Mouse (Mus musculus) adrenal gland, adult 8-10 months (tissue): ENCODE measurements at regions not wholly inside any gene's neighbourhood (a gene's known extent, or its start where the extent isn't known, plus 50 kb on each side); places are given as distances from the start of the nearest gene placed in this dataset.

ENCODE experiments used
- DNase-seq: peaks from one replicate; pipeline ENCODE4 v3.0.0; 2022

DNA sequence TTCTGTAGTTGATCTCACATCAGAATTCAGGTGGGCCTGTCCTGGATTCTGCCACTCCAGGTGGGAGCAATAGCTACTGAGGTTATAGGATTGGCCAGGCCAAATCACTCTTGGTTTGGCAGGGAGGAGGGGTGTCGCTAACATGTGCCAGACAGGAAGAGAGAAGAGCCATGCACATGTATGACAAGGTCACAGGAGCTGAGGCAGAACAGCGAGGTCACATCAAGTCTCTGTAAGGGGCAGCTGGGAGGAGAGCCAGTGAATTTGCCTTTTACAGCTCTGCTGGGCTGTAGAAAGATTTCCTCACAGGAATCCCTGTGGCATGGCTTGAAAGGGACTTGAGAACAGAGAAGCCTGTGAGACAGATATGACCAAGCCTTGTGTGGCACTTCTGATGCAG lies 96.3 kb upstream of the Prok2 start:
- peak; percentile 35 for DNase-seq

DNA sequence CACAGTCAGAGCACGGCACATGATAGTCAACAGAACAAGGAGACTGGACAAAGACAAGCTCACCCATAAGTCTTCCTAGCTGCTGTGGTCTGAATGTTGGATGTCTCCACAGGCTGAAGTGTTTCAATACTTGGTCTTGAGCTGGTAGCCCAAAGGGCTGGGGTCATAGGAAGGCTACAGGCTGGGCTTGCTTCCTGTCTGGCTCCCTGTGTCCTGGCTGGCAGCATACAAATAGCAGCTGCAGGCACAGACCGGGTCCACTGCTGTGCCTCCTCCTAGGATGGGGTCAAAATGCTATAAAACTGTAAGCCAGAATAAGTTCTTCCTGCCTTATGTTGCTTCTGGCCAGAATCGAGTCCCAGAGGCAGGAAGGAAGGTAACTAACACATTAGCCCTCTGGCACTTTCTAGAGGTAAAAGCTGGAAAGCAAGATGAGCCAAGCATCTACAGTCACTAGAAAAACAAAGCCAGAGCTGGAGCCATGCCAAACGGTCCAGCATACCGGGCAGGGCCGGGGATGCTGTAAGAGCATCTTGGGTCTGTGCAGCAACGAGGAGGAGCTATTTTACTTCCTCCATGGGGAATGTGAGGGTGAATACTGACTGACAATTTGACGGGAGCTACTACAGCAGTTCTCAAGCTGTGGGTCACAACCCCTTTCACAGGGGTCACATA lies 93.2 kb upstream of the Prok2 start:
- no peak for DNase-seq

DNA sequence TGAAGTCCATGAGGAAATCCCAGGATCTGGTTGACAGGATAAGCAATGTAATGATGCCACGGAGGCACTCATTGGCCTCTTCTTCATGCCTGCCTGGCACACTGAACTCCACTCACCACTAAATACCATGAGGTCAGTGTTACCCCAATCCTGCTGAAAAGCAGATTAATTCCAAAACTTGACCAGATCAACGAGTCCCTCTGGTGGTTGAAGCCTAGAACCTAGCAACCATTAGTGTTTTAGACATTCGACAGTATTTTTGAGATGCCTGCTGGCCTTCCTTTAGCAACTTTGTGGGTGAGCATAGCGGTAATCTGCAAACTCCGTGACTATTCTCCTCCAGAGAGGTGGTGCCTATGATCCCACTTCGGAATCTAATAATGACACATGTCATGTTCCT lies 92.3 kb upstream of the Prok2 start:
- no peak for DNase-seq

DNA sequence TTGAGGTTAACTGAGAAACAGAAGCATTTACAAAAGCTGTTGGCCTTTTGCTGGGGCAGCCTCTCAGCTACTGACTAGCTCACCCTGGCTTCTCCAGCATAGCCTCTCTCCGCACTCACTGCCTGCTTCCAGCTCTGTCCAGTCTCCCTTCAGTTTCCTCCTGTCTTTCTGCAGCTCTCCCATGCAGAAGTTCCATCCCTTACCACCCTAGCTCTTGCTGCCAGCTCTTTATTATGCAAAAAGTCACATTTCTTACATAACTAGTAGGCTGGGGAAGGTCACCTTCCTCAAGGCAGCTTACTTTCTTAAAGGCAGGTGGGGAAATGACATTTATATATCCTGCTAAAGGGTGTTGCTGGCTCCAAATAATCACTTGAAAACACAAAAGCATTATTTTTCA lies 91.1 kb upstream of the Prok2 start:
- no peak for DNase-seq

DNA sequence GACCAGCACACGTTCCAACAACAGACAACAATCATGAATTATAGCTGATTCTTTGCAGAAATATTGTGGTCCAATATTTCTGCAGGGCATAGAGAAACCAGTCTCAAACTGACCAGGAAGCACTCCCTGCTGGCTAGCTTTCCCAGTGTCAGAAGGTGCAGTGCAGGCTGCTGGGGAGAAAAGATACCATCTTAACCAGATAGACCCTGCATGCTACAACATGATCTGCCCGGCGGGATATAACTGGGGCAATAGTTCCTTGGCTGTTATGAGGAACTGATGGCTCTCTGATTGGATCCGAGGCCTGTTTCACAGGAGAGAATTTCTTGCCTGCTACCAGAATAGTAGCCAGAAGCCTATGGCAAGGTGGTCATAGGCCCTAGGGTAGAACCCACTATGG lies 86.9 kb upstream of the Prok2 start:
- DNase-seq: no peak

DNA sequence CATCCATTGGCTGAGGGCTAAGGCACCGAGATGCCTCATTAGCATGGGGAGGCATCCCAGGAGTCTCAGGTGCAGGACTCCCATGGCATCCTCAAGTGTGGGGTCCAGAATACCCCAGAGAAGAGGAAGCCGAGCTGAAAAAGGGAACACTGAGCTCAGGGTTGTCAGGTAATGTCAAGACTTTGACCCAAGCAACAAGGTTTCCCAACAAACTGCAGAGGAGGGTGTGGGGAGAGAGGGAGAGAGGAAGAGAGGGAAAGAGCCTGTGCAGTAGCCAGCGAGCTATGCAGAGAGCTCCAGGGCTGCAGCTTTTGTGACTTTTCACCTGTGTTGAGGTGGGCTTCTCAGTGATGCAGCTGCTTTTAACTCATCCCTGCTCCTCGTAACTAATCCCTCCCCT lies 85.7 kb upstream of the Prok2 start:
- no peak for DNase-seq

DNA sequence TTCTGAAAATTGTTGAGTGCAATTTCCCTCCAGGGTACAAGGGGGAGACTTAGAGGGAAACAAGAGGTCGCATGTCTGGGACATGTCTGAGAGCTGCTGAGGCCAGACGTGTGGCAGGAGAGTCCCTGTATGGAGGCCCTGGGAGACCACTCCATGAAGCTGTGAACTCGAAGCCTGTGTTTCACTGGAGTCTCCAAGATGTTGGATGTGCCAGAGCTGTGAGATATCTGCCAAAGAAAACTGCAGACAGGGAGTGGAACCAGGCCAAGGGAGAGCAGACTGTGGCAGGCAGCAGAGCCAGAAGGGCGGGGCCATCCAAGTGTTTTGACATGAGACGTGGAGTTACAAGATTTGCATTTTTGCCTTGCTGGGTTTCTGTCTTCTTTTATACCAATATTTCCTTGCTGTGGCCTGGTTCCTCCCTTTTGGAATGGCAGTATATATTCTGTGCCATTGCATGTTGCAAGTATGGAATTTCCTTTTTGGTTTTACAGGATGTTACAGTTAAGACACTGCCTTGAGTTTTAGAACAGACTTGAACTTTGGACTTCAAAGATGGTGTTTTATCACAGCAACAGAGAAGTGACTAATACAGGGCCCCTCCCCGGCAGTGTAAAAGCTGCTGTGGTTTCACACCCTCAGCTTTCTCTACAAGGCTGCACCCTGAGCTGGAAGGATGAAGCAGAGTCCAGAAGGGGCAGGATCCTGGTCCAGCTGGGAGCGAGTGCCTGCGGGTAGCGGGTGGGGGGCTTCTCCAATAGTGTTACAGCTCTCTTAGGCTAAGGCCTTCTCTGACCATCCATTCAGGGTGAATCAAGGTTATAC lies 85.0 kb upstream of the Prok2 start:
- DNase-seq: peak; percentile 48

DNA sequence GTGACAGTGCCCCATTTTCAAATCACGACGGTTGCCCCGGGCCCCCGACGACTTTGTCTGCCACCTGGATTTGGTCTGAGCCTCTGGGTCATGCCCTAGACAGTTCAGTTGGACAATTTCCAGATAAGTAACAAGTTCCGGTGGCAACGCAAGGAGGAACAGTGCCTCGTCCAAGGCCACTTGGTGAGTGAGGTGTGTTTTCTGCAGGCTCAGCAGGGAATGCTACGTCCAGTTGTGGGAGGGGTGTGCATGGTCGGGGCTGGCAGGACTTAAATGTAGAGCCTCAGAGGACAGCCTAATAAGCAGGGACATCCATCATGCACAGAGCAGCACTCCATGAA lies 78.7 kb upstream of the Prok2 start:
- DNase-seq: no peak

DNA sequence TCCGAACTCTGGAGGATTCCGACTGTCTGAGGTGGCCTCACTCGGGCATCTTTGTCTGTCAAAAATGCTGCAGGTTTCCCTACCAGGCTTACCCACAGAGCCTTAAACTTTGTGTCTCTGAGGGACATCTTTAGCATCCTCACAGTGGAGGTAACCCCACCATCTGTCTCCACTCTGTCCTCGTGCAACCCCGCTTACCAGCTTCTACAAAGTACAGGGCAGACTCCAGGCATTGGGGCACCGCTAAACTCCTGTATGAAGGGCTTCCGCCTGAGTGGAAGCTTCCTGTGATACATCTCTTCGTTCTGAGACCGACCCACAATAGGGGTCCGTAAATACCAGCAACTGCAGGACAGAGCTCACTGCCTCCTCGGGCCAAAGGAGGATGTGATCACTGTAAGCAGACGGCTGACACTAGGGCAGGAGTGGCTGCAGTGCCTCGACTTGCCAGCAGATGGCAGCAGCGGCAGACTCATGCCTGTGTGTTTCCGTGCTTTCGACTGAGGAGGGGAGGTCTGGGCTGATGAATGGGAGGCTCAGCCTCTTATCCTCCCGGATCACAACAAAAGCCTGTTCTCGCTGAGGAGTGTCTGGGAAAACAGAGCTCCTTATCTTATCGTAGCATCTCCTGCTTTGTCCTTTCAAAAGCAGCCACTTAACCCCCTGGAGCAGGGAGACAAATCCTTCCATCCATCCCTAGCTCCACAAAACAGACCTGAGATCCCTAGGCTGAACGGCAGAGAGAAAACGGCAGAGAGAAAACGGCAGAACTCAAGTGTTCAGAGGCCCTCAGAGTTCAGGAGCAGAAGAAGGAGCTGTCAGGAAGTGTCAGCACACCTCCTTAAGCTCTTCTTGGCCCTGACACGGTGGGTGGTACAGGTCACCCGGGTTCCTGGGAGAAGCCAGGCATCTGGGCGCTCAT lies 78.1 kb upstream of the Prok2 start:
- peak; percentile 74 for DNase-seq

DNA sequence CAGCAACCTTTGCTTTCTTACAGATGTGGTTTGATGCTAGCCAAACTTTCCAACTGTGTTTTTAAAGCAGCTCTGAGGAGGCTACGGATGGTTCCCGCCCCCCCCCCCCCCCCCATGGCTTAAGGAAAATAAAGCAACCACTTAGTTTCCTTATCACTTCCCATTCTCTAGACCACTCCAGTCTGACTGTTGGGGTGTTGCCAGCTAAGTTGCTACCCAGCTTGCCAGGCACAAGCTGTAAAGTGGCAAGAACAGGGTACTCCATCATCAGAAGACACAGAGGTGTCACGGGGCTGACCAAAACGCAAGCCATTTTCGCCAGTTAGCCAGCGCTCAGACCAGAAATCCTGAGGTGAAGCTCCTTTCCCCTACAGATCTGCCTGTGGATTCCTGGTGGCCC lies 74.7 kb upstream of the Prok2 start:
- DNase-seq: no peak

DNA sequence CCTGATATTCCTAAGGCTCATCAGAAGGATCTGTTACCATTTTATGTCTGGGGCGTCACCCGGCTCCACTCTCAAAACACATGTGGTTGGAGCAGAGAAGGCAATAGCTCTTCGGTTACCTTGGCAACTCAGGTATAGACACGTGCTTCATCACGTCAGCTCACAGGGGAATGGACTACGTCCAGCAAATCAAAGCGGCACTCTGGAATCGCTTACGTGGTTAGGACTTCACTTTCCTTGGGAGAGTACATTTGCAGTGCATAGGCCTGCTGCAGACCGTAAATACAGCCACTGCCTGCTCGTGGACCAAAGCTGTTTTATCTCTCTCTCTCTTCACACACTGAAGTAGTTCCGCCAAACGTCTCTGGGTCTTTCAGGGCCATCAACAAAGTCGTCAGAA lies 74.1 kb upstream of the Prok2 start:
- DNase-seq: no peak

DNA sequence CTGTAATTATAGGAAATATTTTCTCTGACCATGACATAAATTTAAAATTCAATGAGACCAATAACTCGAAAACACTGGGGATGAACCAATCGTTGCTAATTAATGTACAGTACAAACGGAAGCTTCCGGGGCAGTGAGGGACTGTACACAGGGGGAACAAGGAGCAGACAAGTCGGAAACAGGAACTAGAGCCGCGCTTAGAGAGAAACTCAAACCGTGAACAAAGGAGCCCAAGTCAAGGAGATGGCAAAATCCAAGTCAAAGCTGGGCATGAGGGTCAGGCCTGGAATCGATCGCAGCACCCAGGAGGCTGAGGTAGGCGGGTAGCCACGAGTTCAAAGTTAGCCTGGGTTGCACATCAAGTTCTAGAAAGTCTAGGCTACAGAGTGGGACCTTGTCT lies 70.2 kb upstream of the Prok2 start:
- DNase-seq: no peak

DNA sequence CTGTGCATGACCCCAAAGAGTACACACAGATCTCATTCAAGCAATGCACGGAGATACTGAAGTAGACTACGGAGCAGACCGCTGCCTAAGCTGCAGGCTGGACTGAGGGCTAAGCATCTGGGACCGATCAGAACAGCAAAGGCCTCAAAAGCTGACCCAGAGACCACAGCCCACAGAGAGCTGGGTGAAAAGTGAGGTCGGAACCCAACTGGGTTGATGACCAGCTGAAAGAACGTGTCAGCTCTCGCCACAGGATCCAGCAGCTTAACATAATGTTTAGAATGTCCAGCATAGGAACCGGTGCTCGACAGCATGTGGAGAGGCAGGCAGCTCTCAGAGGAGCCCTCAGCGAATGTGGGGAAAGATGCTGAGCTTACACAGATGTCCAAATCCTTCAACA lies 67.4 kb upstream of the Prok2 start:
- no peak for DNase-seq

DNA sequence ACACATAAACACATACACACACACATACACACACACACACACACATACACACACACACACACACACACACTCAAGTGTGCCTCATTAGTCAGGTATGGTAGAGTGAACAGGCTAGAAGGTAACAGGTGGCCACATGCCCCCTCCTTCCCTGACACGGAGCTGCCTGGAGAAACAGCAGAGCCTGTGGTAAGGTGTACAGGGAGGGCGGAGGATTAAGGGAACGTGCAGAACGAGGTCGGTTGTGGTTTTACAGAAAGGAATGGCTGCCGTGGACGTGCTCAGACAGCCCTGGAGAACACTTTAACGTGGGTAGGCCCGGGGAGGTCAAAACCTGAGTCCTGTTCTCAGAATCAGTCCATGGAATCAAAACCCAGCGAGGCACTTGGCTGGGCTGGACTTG lies 66.2 kb upstream of the Prok2 start:
- DNase-seq: no peak

DNA sequence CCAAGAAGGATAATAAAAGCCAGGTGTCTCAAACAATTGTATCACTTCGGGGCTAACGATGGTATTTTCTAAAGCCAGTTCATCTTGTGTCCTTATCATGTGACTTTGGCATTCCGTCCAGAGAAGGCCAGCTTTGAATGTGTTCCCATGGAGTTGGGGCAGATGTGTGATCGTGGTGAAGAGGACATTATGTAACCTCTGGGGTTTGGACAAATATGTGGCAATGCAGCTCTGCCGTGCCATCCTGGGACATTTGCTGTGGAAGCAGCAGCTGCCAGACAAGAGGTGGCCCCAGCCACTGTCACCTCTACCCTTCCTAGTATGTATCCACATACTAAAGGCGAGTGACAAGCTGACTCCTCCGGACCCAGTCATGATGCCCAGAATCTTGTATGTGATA lies 60.8 kb upstream of the Prok2 start:
- DNase-seq: no peak

DNA sequence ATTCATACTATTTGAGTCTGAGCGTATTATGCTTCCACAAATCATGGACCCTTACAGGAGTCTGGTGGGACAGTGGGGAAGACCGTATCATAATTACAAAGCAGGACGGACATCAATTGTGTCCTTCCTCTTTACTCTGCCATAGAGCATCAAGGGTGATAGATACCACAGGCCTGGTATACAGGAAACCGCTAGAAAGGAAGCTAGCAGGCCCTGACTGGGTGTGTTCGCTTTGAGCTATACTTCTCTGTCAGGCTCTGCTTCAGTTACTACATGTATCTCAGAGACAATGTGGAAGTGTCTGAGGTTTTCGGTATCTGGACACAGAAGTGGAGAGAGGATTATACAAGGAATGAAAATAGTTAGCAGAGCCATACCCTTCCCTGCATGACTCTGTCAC lies 59.0 kb upstream of the Prok2 start:
- DNase-seq: no peak

DNA sequence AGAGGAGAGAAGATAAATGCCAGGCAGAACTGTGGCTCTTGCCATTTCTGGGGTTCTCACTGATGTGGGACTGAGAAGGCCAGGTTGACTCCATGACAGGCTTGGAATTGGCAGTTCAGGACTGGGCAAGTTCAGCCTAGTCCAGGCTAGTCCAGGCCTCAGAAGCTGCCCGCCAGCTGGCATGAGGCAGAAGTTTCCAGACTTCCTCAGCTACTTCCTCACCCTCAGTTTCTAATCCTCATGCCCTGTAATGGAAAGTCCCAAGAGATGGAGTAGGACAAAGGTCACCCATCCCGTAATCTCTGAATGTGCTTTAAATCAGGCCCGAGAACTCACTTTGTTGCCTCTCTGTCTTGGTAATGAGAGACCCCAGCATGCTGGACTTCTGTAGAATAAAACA lies 58.6 kb upstream of the Prok2 start:
- DNase-seq: no peak

DNA sequence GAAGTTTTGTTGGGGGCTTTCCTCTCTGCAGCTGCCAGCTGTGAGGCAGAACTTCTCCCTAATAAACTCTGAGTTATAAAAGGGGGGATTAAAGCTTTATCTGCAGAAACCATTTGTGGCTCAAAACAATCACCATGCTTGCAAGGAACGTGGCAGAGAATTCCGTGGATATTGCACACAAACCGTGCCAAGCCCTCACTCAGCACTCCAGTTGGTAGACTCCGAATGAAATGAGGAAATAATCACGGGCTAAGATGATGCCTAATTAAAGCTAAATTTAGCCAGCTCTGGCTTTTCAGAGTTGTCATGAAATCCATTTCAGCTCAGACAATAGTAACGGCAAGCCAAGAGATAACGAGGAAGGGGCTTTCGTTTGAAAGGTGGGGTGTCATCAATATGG lies 58.1 kb upstream of the Prok2 start:
- DNase-seq: no peak

DNA sequence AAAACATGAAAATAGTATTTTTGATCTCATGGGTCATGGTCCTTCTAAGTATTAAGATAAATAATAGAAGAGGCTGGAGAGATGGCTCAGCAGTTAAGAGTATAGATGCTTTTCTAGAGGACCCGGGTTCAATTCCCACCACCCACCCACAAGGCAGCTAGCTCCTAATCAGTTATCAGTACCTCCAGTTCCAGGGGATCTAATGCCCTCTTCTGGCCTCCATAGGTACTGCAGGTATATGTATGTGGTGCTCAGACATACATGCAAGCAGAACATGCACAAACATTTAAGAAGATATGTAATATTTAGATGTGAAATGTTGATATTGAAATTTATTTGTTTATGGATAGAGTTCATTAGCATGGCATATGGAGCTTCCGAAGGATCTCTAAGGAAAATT lies 56.8 kb upstream of the Prok2 start:
- no peak for DNase-seq
